Comparison of ENCODE assay signal across 8 mouse cellular contexts in the genomic region with DNA sequence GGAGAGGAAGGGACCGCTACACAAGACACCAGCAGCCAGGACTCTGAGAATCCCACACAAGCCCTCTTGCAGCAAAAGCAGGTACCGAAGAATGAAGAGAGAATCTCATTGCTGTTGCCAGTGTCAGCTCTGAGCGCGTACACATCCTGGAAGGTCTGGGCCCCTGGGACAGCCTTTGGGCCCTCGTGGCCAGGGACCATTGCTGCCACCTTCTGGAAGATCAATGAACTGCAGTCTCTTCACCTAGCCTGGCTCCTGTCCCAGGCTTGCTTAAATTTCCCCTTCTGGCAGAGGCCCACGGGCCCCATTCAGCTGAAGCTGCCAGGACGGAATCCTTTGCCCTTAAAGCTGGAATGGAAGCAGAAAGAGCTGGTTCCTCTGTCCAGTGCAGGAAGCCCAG. TPM values are rescaled to one million over a fixed set of nuclear protein-coding genes. Genes with fewer than 3 reads are reported as not detected.
DNase-seq lines count a peak whose midpoint lies in the region; ATAC-seq lines count a peak whose summit lies in the region.

No protein-coding gene starts in this region.

- 36% methylated on average over 7 of the region's 7 CpGs for WGBS in heart, embryonic 10.5 days
- WGBS in embryonic facial prominence, embryonic 12.5 days: 16% methylated on average over 7 of the region's 7 CpGs
- 23% methylated on average over 7 of the region's 7 CpGs for WGBS in heart, embryonic 16.5 days

- H3K9ac ChIP-seq in embryonic facial prominence, embryonic 12.5 days: no peak overlapping the region
- no peak overlapping the region for H3K9ac ChIP-seq in heart, embryonic 16.5 days (ENCODE audit: low read length)

- H3K9me3 ChIP-seq in heart, embryonic 10.5 days: no peaks in the 10 kb centered on the region
- H3K9me3 ChIP-seq in embryonic facial prominence, embryonic 12.5 days: no peaks in the 10 kb centered on the region
- H3K9me3 ChIP-seq in heart, embryonic 16.5 days (replicated peaks; ENCODE audit: control insufficient read depth, low read length): no peaks in the 10 kb centered on the region

- peaks cover 69% of the 10 kb centered on the region for H3K36me3 ChIP-seq in heart, embryonic 10.5 days
- peaks cover 61% of the 10 kb centered on the region for H3K36me3 ChIP-seq in embryonic facial prominence, embryonic 12.5 days
- peaks cover 35% of the 10 kb centered on the region for H3K36me3 ChIP-seq in heart, embryonic 16.5 days (ENCODE audit: control insufficient read depth, insufficient read depth)

- 0 out of 2 replicates have a peak overlapping the region, but pooled peaks have one; percentile 7 for H3K4me2 ChIP-seq in embryonic facial prominence, embryonic 12.5 days (replicated peaks)
- H3K4me2 ChIP-seq in heart, embryonic 16.5 days (ENCODE audit: low read depth, low read length): no peak overlapping the region

- H3K27me3 ChIP-seq in heart, embryonic 10.5 days (ENCODE audit: insufficient read depth, poor library complexity, severe bottlenecking): no peaks in the 10 kb centered on the region
- H3K27me3 ChIP-seq in embryonic facial prominence, embryonic 12.5 days: no peaks in the 10 kb centered on the region
- H3K27me3 ChIP-seq in heart, embryonic 16.5 days (ENCODE audit: control insufficient read depth, insufficient read depth, low read length): no peaks in the 10 kb centered on the region

- H3K4me1 ChIP-seq in heart, embryonic 10.5 days: peaks cover 54% of the 10 kb centered on the region
- H3K4me1 ChIP-seq in embryonic facial prominence, embryonic 12.5 days: peaks cover 44% of the 10 kb centered on the region
- peaks cover 27% of the 10 kb centered on the region for H3K4me1 ChIP-seq in heart, embryonic 16.5 days (ENCODE audit: control insufficient read depth, insufficient read depth, low read length)

- no peak overlapping the region; the same call in 1 of the 2 replicates for H3K27ac ChIP-seq in heart, embryonic 10.5 days
- peak overlapping the region; percentile 30; the same call in 1 of the 2 replicates for H3K27ac ChIP-seq in embryonic facial prominence, embryonic 12.5 days
- no peak overlapping the region for H3K27ac ChIP-seq in heart, embryonic 16.5 days (ENCODE audit: low read length)

- no peak overlapping the region for H3K4me3 ChIP-seq in heart, embryonic 10.5 days
- H3K4me3 ChIP-seq in embryonic facial prominence, embryonic 12.5 days: 0 out of 2 replicates have a peak overlapping the region, but pooled peaks have one; percentile 4
- no peak overlapping the region for H3K4me3 ChIP-seq in heart, embryonic 16.5 days (ENCODE audit: low read length)

- peak; percentile 96 for DNase-seq in heart, adult 11 months
- DNase-seq in heart, embryonic 10.5 days (ENCODE audit: low spot score): no peak
- peak; percentile 87 for DNase-seq in adrenal gland, postnatal 10 days
- DNase-seq in kidney, postnatal 36 days: peak; percentile 74 to 88
- peak; percentile 82 for DNase-seq in lung, postnatal 10 days
- DNase-seq in skeletal muscle tissue, adult 2 months (ENCODE audit: low read depth, low spot score): peak; percentile 76

- no peak for ATAC-seq in embryonic facial prominence, embryonic 12.5 days (ENCODE audit: insufficient number of reproducible peaks, insufficient read depth, low FRiP score, low TSS enrichment)
- peak; percentile 57 for ATAC-seq in heart, embryonic 16.5 days (replicated peaks; ENCODE audit: extremely low read depth, insufficient read depth, low FRiP score)

RNA-seq across cellular contexts. Expression of gene Nynrin, which starts 10.0 kb away (rescaled TPM):
- 27.1 and 32.7 TPM in 2 replicates for polyA plus RNA-seq in heart, embryonic 10.5 days (2016; fragmentation: Nextera tagmentation; extraction: Ambion mirVana)
- 10 to 100 TPM; 20.7 to 24.4 TPM for total RNA-seq in adrenal gland, postnatal 10 days (2021)
- polyA plus RNA-seq in embryonic facial prominence, embryonic 12.5 days (2016; fragmentation: Nextera tagmentation; extraction: Ambion mirVana): 41.4 and 41.7 TPM in 2 replicates
- polyA plus RNA-seq in heart, embryonic 16.5 days (2015; fragmentation: Nextera tagmentation; extraction: Ambion mirVana): 11.1 and 13.7 TPM in 2 replicates

RNA-seq across cellular contexts. Expression of gene Cbln3, which starts 20.4 kb away (rescaled TPM):
- 0.12 and 0.30 TPM in 2 replicates for polyA plus RNA-seq in heart, embryonic 10.5 days (2016; fragmentation: Nextera tagmentation; extraction: Ambion mirVana)
- total RNA-seq in adrenal gland, postnatal 10 days (2021): under 1 TPM; 0.15 to 0.48 TPM
- polyA plus RNA-seq in embryonic facial prominence, embryonic 12.5 days (2016; fragmentation: Nextera tagmentation; extraction: Ambion mirVana): 0.28 and 0.42 TPM in 2 replicates
- 0.59 and 0.69 TPM in 2 replicates for polyA plus RNA-seq in heart, embryonic 16.5 days (2015; fragmentation: Nextera tagmentation; extraction: Ambion mirVana)

RNA-seq across cellular contexts. Expression of gene Khnyn, which starts 21.0 kb away (rescaled TPM):
- polyA plus RNA-seq in heart, embryonic 10.5 days (2016; fragmentation: Nextera tagmentation; extraction: Ambion mirVana): 18.2 and 23.2 TPM in 2 replicates
- total RNA-seq in adrenal gland, postnatal 10 days (2021): 10 to 100 TPM; 17.1 to 23.8 TPM
- polyA plus RNA-seq in embryonic facial prominence, embryonic 12.5 days (2016; fragmentation: Nextera tagmentation; extraction: Ambion mirVana): 31.6 and 31.8 TPM in 2 replicates
- polyA plus RNA-seq in heart, embryonic 16.5 days (2015; fragmentation: Nextera tagmentation; extraction: Ambion mirVana): 9.8 and 11.2 TPM in 2 replicates

RNA-seq across cellular contexts. Expression of gene Sdr39u1, which starts 36.3 kb away (rescaled TPM):
- 42.4 and 50.3 TPM in 2 replicates for polyA plus RNA-seq in heart, embryonic 10.5 days (2016; fragmentation: Nextera tagmentation; extraction: Ambion mirVana)
- total RNA-seq in adrenal gland, postnatal 10 days (2021): 100 to 1,000 TPM in 1 of 2 experiments, 10 to 100 TPM in 1; 90.9 to 109 TPM
- polyA plus RNA-seq in embryonic facial prominence, embryonic 12.5 days (2016; fragmentation: Nextera tagmentation; extraction: Ambion mirVana): 69.9 and 77.7 TPM in 2 replicates
- 59.6 and 59.9 TPM in 2 replicates for polyA plus RNA-seq in heart, embryonic 16.5 days (2015; fragmentation: Nextera tagmentation; extraction: Ambion mirVana)

RNA-seq across cellular contexts. Expression of gene Nfatc4, which starts 40.8 kb away (rescaled TPM):
- polyA plus RNA-seq in heart, embryonic 10.5 days (2016; fragmentation: Nextera tagmentation; extraction: Ambion mirVana): 15.4 and 35.8 TPM in 2 replicates
- 10 to 100 TPM; 23.5 to 28.2 TPM for total RNA-seq in adrenal gland, postnatal 10 days (2021)
- 154 and 161 TPM in 2 replicates for polyA plus RNA-seq in embryonic facial prominence, embryonic 12.5 days (2016; fragmentation: Nextera tagmentation; extraction: Ambion mirVana)
- 9.7 and 14.4 TPM in 2 replicates for polyA plus RNA-seq in heart, embryonic 16.5 days (2015; fragmentation: Nextera tagmentation; extraction: Ambion mirVana)
